Mouse (Mus musculus) activated CD4-positive, CD25-positive, alpha-beta regulatory T cell, adult 4 months (primary cell): ENCODE results near the gene Chst4. TPM values are rescaled to one million over a fixed set of nuclear protein-coding genes. Genes with fewer than 3 reads are reported as not detected.
A peak's percentile ranks its signal among the peaks of the same experiment; 100 is the strongest.
"Not testable (repeated sequence)": the region's sequence is repeated elsewhere in the genome, so short reads cannot be mapped to it uniquely, and the experiment has no call there.

Experiments
- ATAC-seq: one replicate; pipeline ENCODE4 v1.8.0; 2017
- polyA plus RNA-seq, 2 experiments: library from polyadenylated mRNA; unstranded; fragments of 100-300 nt; shearing (Covaris generic); gene quantifications; one replicate each; pipeline ENCODE4 v1.2.1; 2017

Gene Chst4
- polyA plus RNA-seq: not detected

- no peak for ATAC-seq
Observed at GRCm38 (mm10) chr8:110039659-110040058, at the start of gene Chst4. Gene Chst4, minus strand, starts transcription at chr8:110039740.

DNA sequence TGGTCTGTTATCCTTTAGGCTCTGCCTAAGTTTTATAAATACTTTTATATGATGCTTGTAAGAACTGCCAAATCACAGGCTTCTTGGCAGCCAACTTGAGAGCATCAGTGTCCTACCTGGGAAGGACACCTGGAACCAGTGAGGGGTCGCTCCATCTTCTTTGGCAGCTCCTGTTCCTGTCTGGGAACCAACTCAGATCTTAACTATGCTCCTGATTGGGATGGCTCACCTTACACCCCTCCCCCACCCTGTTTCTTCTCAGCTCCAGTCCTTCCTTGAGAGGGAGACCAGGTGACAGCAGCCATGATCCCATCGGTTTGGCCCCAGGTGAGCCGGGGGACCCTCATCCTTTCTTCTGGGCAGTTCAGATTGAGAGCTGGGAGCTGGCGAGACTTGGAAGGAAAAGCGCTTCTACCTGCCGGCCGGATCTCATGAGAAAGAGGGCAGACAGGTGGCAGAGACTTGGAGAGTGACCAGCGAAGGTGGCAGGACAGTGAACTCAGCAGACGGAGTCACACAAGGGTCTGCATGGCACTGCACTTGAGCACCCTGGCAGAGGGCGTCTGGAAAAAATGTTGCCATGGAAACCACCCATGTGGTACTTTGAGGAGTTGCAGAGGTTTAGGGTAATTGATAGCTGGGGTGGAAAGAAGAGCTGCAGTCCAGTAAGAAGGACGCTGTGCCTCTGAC lies 43.0 kb upstream of the Chst4 start:
- ATAC-seq: no peak

GRCm38 (mm10) chr8:110079282-110080221 lies 40.0 kb upstream of the Chst4 start, which contains the start of gene Zfp612:
Gene Zfp612, plus strand, starts transcription at chr8:110079746.
- ATAC-seq: peak; percentile 54

DNA sequence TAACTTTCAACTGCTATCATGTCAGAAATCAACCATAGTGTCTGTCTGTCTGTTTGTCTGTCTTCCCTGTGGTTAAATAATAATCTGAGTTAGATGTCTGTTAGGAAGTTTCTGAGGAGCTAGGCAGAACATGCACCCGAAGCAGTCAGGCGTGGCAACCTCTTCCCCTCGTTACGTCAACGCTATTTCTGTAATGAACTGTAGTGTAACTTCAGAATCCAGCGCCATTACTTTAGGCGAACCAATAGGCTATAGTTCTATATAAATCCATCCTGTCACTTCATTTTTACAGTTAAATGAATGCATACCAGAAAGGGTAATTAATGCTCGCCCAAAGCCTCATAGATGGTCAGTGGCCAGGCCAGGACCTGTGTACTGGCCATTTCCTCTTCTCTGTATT lies 35.0 kb upstream of the Chst4 start:
- ATAC-seq: no peak

- ATAC-seq: no peak
Observed at GRCm38 (mm10) chr8:110071600-110071999, 32.1 kb upstream of the Chst4 start.

- ATAC-seq: no peak
Observed at GRCm38 (mm10) chr8:110069706-110070105, 30.2 kb upstream of the Chst4 start.

DNA sequence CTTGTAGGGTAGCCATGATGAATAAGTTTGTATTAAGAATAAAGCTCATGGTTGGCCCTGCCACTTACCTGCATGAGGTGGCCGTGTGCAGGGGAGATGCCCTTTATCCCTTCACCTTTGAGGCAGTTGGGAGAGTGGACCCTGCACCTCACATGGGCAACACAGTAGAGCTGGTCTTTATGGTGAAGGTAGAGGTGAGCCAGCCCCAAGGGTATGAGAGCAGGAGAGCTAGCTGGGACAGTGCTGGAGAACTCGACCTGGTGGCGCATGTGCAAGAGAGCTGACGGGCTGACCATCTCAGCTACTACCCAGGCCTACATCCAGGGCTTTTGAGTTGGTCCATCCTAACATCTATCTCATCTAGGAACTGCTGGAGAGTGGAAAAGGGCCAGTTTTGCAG lies 26.1 kb upstream of the Chst4 start:
- ATAC-seq: no peak

DNA sequence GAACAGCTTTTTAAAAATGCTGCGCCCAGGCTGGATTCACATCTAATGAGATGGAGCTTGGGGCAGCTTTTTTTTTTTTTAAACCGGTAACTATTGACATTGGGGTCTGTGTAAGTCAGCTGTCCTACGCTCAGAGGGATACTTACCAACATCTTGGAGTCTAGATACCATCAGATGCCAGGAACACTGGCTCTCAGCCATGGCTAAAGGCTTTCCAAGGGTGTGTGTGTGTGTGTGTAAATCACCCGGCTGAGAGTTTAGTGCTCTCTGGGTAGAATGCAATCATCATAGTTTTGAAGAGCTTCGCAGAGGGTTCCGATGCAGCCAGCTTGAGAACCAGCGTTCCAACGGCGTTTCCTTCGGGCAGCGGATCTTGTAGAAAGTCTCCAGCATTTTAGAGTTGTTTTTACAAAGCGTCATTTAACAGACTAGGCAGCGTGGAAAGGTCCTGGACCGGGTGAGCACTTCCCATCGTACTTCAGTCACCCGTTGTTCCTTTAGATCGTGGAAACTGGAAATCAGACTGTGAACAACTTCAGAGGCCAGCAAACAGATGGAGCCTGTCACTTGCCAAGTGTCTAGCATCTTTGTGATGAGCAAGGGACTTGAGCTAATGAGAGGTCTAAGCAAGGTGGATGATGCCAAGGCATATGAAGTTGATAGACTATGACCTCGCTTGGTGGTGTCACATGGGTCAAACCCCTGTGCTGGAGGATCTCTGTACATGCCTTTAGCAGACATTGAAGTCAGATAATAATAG lies 25.2 kb upstream of the Chst4 start:
- no peak for ATAC-seq

DNA sequence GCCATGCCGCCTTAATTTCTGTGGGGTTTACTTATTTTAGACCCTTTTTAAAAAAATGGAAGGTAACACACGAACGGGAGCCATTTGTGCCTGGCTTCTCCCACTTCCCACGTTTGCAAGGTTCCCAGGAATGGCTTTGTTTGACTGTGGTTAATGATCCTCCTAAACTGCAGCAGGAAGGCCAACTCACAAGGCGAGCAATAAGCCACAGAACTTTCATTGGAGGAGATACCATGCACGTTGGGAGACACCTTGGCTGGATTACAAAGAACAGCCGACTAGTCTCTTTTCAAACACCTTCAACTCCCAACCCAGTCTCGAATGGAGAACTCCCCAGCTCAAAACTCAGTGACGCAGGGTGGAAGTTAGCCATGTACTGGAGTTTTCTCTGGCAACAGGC lies 24.6 kb upstream of the Chst4 start:
- ATAC-seq: no peak

DNA sequence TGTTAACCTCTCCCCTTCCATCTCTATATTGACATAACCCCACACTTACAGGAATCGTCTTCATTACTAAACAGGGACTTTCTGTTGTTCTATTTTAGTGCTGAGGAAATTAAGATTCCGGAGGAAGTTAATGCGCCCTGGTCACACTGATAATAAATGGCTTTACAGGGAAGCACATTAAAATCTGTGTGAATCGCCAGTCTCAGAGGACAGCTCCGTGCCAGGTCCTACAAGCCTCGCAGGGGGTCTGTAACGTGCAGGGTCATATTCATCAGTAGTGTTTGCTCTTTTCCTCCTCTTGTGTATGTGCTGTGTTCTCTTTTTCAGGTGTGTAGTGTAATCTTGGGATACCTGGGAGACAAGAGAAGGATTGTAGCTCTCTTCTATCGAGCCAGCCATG lies 18.7 kb upstream of the Chst4 start:
- ATAC-seq: no peak

GRCm38 (mm10) chr8:110051208-110051607 lies 11.7 kb upstream of the Chst4 start:
- ATAC-seq: no peak

DNA sequence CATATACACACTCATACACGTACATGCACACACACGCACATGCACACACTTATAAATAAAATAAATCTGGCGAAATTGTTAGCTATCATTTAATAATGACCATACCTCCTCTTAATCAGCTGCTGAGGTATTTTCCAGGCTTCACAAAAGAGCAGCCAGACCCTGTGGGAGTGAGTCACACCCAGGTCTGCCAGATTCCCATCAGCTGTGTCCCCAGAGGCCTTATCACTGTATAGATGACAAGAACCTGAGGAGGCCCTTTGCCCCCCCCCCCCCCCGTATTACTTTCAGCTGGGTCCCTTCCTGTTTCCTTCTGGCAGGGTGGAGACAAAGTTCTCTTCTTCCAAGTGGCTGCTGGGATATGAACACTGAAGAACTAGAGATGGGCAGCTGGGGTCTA lies 969 bp upstream of the Chst4 start:
- no peak for ATAC-seq

DNA sequence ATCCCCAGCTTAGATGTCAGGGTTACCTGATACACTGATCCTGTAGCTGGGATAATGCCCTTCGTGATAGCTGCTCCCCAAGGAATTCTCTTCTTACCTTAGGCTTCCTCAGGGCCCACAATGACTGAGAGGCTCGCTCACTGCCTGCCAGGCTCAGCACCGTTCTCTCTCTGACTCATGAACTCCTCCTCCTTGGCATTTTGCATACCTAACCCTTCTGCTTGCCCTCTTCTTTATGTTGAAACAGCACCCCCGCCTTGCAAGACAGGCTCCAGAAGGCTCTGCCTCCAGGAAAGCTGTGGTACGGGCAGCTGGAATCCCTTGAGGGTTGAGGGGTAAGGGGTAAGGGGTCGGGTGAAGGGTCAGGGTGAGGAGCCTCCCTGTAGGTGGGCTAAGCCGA lies 324 bp downstream of the Chst4 start:
- no peak for ATAC-seq

DNA sequence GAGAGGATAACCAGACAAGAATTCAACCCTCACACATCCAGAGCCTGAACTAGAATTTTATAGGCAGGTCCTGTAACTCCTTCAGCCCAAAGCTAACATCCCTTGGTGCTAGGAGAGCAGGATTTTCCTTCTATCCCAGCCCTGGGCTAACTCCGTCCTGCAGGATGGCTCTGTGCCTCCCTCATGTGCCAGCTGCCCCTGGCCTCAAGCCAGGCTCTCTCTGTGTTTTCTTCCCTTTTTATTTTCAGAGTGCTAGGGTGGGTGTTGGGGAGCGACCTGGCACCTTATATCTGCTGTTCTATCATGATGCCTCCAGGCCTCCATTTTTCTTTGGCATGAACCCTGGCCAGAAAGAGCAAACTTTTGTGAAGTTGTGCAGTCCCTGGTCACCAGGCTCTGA lies 3.4 kb downstream of the Chst4 start:
- ATAC-seq: no peak

- ATAC-seq: no peak
Observed at GRCm38 (mm10) chr8:110034331-110034730, 5.2 kb downstream of the Chst4 start.

GRCm38 (mm10) chr8:110033771-110034170 lies 5.8 kb downstream of the Chst4 start:
- not testable (repeated sequence) for ATAC-seq

DNA sequence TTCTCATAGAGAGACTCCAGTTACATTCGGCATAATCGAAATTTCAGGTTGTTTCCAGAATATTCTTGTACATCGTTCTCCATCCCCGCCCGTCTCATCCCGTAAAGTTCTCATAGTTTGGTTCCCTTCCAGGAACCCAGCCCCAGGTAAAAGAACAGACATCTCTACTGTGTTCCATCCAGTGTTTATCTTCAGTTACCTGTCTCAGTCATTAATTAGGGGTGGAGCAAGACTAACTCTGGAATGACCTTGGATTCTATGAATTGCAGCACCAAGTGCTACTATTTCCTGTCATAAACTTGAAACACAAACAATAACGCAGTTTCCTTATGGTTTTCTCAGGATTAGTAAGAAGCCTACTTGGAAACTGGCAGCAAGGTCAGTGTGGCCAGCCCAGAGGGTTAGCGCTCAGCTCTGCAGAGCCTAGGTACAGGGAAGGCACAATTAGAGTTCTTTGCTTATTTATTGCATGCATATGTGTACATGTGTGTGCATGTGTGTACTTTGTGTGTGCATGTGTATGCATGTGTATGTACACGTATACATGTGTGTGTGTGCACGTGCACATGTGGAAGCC lies 16.7 kb downstream of the Chst4 start:
- ATAC-seq: no peak

DNA sequence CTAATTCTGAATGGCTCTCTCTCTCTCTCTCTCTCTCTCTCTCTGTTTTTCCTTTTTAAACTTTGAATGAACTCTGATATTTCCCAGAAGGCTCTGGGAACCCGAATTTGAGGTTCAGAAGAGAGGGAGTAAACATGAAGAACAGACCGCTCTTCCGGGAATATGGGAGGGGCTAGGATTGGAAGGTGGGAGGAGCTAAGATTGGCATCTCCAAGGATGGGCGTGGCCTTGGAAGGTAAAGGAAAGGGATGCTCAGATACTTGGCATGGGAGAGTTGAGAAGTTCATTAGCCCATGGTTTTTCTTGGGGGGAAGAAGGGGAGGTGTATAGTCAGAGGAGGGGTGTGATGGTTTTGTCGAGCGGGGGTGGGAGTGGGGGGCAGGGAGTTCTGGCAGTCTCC lies 17.5 kb downstream of the Chst4 start:
- ATAC-seq: no peak

GRCm38 (mm10) chr8:110010868-110011267 lies 28.7 kb downstream of the Chst4 start:
- ATAC-seq: no peak

DNA sequence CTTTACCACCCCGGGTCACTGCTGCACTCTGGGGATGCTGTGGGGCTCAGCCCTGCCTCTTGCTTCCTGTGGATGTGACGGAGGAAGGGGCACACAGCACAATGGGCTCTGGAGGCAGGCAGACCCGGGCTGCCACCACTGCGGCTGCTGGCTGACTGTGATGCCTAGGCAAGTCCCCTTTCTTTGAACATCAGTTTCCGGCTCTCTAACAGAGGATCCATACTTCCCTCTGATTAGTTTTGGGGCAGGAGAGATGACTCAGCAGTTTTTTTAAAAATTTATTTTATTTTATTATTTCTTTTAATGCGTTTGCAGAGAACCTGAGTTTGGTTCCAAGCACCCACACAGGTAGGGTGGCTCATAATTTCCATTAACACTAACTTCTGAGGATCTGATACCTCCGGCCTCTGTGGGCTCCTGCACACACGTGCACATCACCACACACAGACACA lies 30.5 kb downstream of the Chst4 start:
- ATAC-seq: no peak

- ATAC-seq: no peak
Observed at GRCm38 (mm10) chr8:110008228-110008994, 31.1 kb downstream of the Chst4 start.
